Mouse (Mus musculus): Measurements from ENCODE around the gene Gm37240.

Gm37240 gene

GRCm38 (mm10) chr3:84529021-84529420 lies 1358.3 kb downstream of the Gm37240 start:
- DNase-seq (ENCODE audit: low spot score) = no peak

- DNase-seq (ENCODE audit: low spot score) = no peak
Measured at GRCm38 (mm10) chr3:84524952-84525351, 1362.4 kb downstream of the Gm37240 start.

- DNase-seq (ENCODE audit: low spot score) = no peak
Measured at GRCm38 (mm10) chr3:84516163-84516562, 1371.2 kb downstream of the Gm37240 start.

GRCm38 (mm10) chr3:84512774-84513515 lies 1374.4 kb downstream of the Gm37240 start:
- no peak for DNase-seq (ENCODE audit: low spot score)

GRCm38 (mm10) chr3:84505193-84505592 lies 1382.1 kb downstream of the Gm37240 start:
- no peak for DNase-seq (ENCODE audit: low spot score)

- no peak for DNase-seq (ENCODE audit: low spot score)
Measured at GRCm38 (mm10) chr3:84504291-84504690, 1383.0 kb downstream of the Gm37240 start.

GRCm38 (mm10) chr3:84502101-84502500 lies 1385.2 kb downstream of the Gm37240 start:
- DNase-seq (ENCODE audit: low spot score) = no peak

GRCm38 (mm10) chr3:84500491-84500890 lies 1386.8 kb downstream of the Gm37240 start:
- no peak for DNase-seq (ENCODE audit: low spot score)

- peak; percentile 49 for DNase-seq (ENCODE audit: low spot score)
Measured at GRCm38 (mm10) chr3:84497718-84498117, 1389.6 kb downstream of the Gm37240 start.

- DNase-seq (ENCODE audit: low spot score) = no peak
Measured at GRCm38 (mm10) chr3:84492657-84493056, 1394.7 kb downstream of the Gm37240 start.

- no peak for DNase-seq (ENCODE audit: low spot score)
Measured at GRCm38 (mm10) chr3:84492148-84492547, 1395.2 kb downstream of the Gm37240 start.

GRCm38 (mm10) chr3:84488716-84489115 lies 1398.6 kb downstream of the Gm37240 start:
- no peak for DNase-seq (ENCODE audit: low spot score)

- DNase-seq (ENCODE audit: low spot score) = no peak
Measured at GRCm38 (mm10) chr3:84484891-84485290, 1402.4 kb downstream of the Gm37240 start.

- DNase-seq (ENCODE audit: low spot score) = no peak
Measured at GRCm38 (mm10) chr3:84484333-84484732, 1403.0 kb downstream of the Gm37240 start.

GRCm38 (mm10) chr3:84482121-84482520 lies 1405.2 kb downstream of the Gm37240 start:
- no peak for DNase-seq (ENCODE audit: low spot score)

GRCm38 (mm10) chr3:84481104-84481503 lies 1406.2 kb downstream of the Gm37240 start:
- no peak for DNase-seq (ENCODE audit: low spot score)

GRCm38 (mm10) chr3:84480006-84480897 lies 1407.1 kb downstream of the Gm37240 start, which contains the start of gene Fhdc1:
Gene Fhdc1 (minus strand): TSS chr3:84480429.
- peak; percentile 88 for DNase-seq (ENCODE audit: low spot score)

- peak; percentile 44 for DNase-seq (ENCODE audit: low spot score)
Measured at GRCm38 (mm10) chr3:84479293-84480005, 1407.9 kb downstream of the Gm37240 start.

- DNase-seq (ENCODE audit: low spot score) = no peak
Measured at GRCm38 (mm10) chr3:84478896-84479292, 1408.4 kb downstream of the Gm37240 start.

GRCm38 (mm10) chr3:84478195-84478594 lies 1409.1 kb downstream of the Gm37240 start:
- no peak for DNase-seq (ENCODE audit: low spot score)

GRCm38 (mm10) chr3:84477498-84477897 lies 1409.8 kb downstream of the Gm37240 start:
- no peak for DNase-seq (ENCODE audit: low spot score)
